Mouse (Mus musculus) MEL (cell line): ENCODE data around the gene Afm. TPM values are rescaled to one million over a fixed set of nuclear protein-coding genes. Genes with fewer than 3 reads are reported as not detected.

ENCODE experiments used
- DNase-seq: peaks from one replicate; pipeline ENCODE4 v3.0.0; 2011; ENCODE audit warnings: low read depth, low spot score
- H3K27ac ChIP-seq: 2 replicates; pipeline ENCODE4 v1.5.1; 2012; ENCODE audit warnings: low read depth, mild to moderate bottlenecking, control low read depth, low read length, moderate library complexity; ENCODE audit not compliant: control insufficient read depth
- H3K27me3 ChIP-seq, 2 experiments: fragments of 150-350 bp in 1 of 2; sonication (generic) in 1 of 2; 2 replicates each; pipeline ENCODE4 v1.6.1; 2012; ENCODE audit warnings: low read length in 2 of 2, mild to moderate bottlenecking in 2 of 2, improper control_type of control experiment in 1 of 2, moderate library complexity in 1 of 2; ENCODE audit not compliant: insufficient read depth in 2 of 2, control insufficient read depth in 1 of 2
- H3K36me3 ChIP-seq, 2 experiments: 2 replicates each; pipeline ENCODE4 v1.6.1; 2012 to 2014; ENCODE audit warnings: low read length in 2 of 2, improper control_type of control experiment in 1 of 2, inconsistent platforms in 1 of 2, mild to moderate bottlenecking in 1 of 2; ENCODE audit not compliant: insufficient read depth in 2 of 2, control insufficient read depth in 1 of 2
- H3K4me1 ChIP-seq, 2 experiments: fragments of 150-350 bp in 1 of 2; sonication (generic) in 1 of 2; 2 replicates each; pipeline ENCODE4 v1.6.1; 2012; ENCODE audit warnings: low read length in 2 of 2, improper control_type of control experiment in 1 of 2, mild to moderate bottlenecking in 1 of 2; ENCODE audit not compliant: insufficient read depth in 2 of 2, control insufficient read depth in 1 of 2
- H3K4me3 ChIP-seq, 2 experiments: fragments of 150-350 bp in 1 of 2; sonication (generic) in 1 of 2; 2 replicates each; pipeline ENCODE4 v1.5.1; 2012; ENCODE audit warnings: low read depth in 2 of 2, low read length in 2 of 2, mild to moderate bottlenecking in 2 of 2, moderate library complexity in 2 of 2, control low read depth in 1 of 2, improper control_type of control experiment in 1 of 2; ENCODE audit not compliant: control insufficient read depth in 1 of 2, insufficient read depth in 1 of 2
- H3K79me2 ChIP-seq: 2 replicates; pipeline ENCODE4 v1.6.1; 2012; ENCODE audit warnings: mild to moderate bottlenecking, low read length, moderate library complexity; ENCODE audit not compliant: control insufficient read depth, poor library complexity, insufficient read depth
- H3K9ac ChIP-seq: 2 replicates; pipeline ENCODE4 v1.6.1; 2012; ENCODE audit warnings: low read depth, mild to moderate bottlenecking, control low read depth, low read length, moderate library complexity; ENCODE audit not compliant: control insufficient read depth, poor library complexity, severe bottlenecking
- H3K9me3 ChIP-seq: fragments of 150-350 bp; sonication (generic); replicated peaks from 2 replicates; pipeline ENCODE4 v1.6.1; 2012; ENCODE audit warnings: mild to moderate bottlenecking, low read length, improper control_type of control experiment, moderate library complexity; ENCODE audit not compliant: insufficient read depth
- CHD1 ChIP-seq: IDR thresholded peaks from 2 replicates; pipeline ENCODE4 v1.6.1; 2012; ENCODE audit warnings: low read depth, mild to moderate bottlenecking, inconsistent platforms, low read length, improper control_type of control experiment
- E2F4 ChIP-seq: IDR thresholded peaks from 2 replicates; pipeline ENCODE4 v1.6.1; 2011; ENCODE audit warnings: low read depth, low read length, improper control_type of control experiment, borderline replicate concordance
- ELF1 ChIP-seq: IDR thresholded peaks from 2 replicates; pipeline ENCODE4 v1.6.1; 2014; ENCODE audit warnings: low read depth, mild to moderate bottlenecking, inconsistent platforms, low read length, improper control_type of control experiment, moderate library complexity
- EP300 ChIP-seq, 2 experiments: IDR thresholded peaks; 2 replicates each; pipeline ENCODE4 v1.6.1; 2011; ENCODE audit warnings: improper control_type of control experiment in 2 of 2, low read length in 2 of 2, low read depth in 1 of 2, mild to moderate bottlenecking in 1 of 2
- ETS1 ChIP-seq: IDR thresholded peaks from 2 replicates; pipeline ENCODE4 v1.6.1; 2012; ENCODE audit warnings: low read depth, mild to moderate bottlenecking, inconsistent platforms, low read length, improper control_type of control experiment, moderate library complexity
- HCFC1 ChIP-seq: IDR thresholded peaks from 2 replicates; pipeline ENCODE4 v1.6.1; 2012; ENCODE audit warnings: low read depth, mild to moderate bottlenecking, inconsistent platforms, low read length, improper control_type of control experiment, moderate library complexity
- JUND ChIP-seq: IDR thresholded peaks from 2 replicates; pipeline ENCODE4 v1.6.1; 2011; ENCODE audit warnings: low read depth, mild to moderate bottlenecking, improper control_type of control experiment, low read length
- KAT2A ChIP-seq: conservative IDR thresholded peaks from 2 replicates; pipeline ENCODE4 v1.6.1; 2012; ENCODE audit warnings: low read depth, low read length, improper control_type of control experiment, inconsistent platforms
- MAX ChIP-seq: IDR thresholded peaks from 2 replicates; pipeline ENCODE4 v1.6.1; 2011; ENCODE audit warnings: low read length, improper control_type of control experiment
- MXI1 ChIP-seq: IDR thresholded peaks from 2 replicates; pipeline ENCODE4 v1.6.1; 2011; ENCODE audit warnings: mild to moderate bottlenecking, low read depth, low read length, improper control_type of control experiment
- MYB ChIP-seq: IDR thresholded peaks from 2 replicates; pipeline ENCODE4 v1.6.1; 2011; ENCODE audit warnings: mild to moderate bottlenecking, low read depth, low read length, improper control_type of control experiment
- MYC ChIP-seq: IDR thresholded peaks from 2 replicates; pipeline ENCODE4 v1.6.1; 2011; ENCODE audit warnings: low read depth, mild to moderate bottlenecking, low read length, improper control_type of control experiment, moderate library complexity
- NELFE ChIP-seq: IDR thresholded peaks from 2 replicates; pipeline ENCODE4 v1.6.1; 2011; ENCODE audit warnings: low read depth, low read length, improper control_type of control experiment
- POLR2A ChIP-seq, 2 experiments: IDR thresholded peaks; 2 replicates each; pipeline ENCODE4 v1.6.1; 2011 to 2012; ENCODE audit warnings: low read length in 2 of 2, mild to moderate bottlenecking in 2 of 2, control low read depth in 1 of 2, improper control_type of control experiment in 1 of 2, low read depth in 1 of 2, moderate library complexity in 1 of 2; ENCODE audit not compliant: control insufficient read depth in 1 of 2, insufficient read depth in 1 of 2, poor library complexity in 1 of 2
- POLR2AphosphoS2 ChIP-seq: IDR thresholded peaks from 2 replicates; pipeline ENCODE4 v1.6.1; 2011; ENCODE audit warnings: low read length, improper control_type of control experiment
- POLR2AphosphoS5 ChIP-seq: IDR thresholded peaks from 2 replicates; pipeline ENCODE4 v1.6.1; 2012; ENCODE audit warnings: low read depth, borderline replicate concordance, mild to moderate bottlenecking, inconsistent platforms, low read length, moderate library complexity, mixed read lengths
- RCOR1 ChIP-seq: IDR thresholded peaks from 2 replicates; pipeline ENCODE4 v1.6.1; 2012; ENCODE audit warnings: low read depth, mild to moderate bottlenecking, inconsistent platforms, low read length, improper control_type of control experiment
- SIN3A ChIP-seq: IDR thresholded peaks from 2 replicates; pipeline ENCODE4 v1.6.1; 2012; ENCODE audit warnings: low read length, improper control_type of control experiment, inconsistent platforms
- TBP ChIP-seq: IDR thresholded peaks from 2 replicates; pipeline ENCODE4 v1.8.0; 2011; ENCODE audit warnings: low read depth, low read length, improper control_type of control experiment
- ZKSCAN1 ChIP-seq: IDR thresholded peaks from 2 replicates; pipeline ENCODE4 v1.6.1; 2012; ENCODE audit warnings: low read depth, mild to moderate bottlenecking, inconsistent platforms, low read length, improper control_type of control experiment, moderate library complexity
- ZMIZ1 ChIP-seq: IDR thresholded peaks from 2 replicates; pipeline ENCODE4 v1.6.1; 2012; ENCODE audit warnings: low read depth, mild to moderate bottlenecking, inconsistent platforms, low read length, improper control_type of control experiment, moderate library complexity
- ZNF384 ChIP-seq: IDR thresholded peaks from 2 replicates; pipeline ENCODE4 v1.6.1; 2012; ENCODE audit warnings: low read depth, mild to moderate bottlenecking, inconsistent platforms, low read length, improper control_type of control experiment
- polyA plus RNA-seq, 2 experiments: library from polyadenylated mRNA; stranded (reverse) in 1 of 2; unstranded in 1 of 2; fragments of >175 nt in 1 of 2; fragments of >200 nt in 1 of 2; gene quantifications; 2 replicates each; pipeline versions ENCODE4 v1.2.1 to v1.2.4; 2012; ENCODE audit warnings: low replicate concordance in 2 of 2, low read depth in 1 of 2; ENCODE audit not compliant: insufficient read length in 2 of 2, insufficient read depth in 1 of 2, missing spikeins in 1 of 2
- total RNA-seq: library from RNA; depleted of rRNA; stranded (reverse); fragments of 300-350 nt; gene quantifications from 2 replicates; pipeline ENCODE4 v1.2.3, GENCODE M21; 2012

The Afm gene
- total and polyA plus RNA-seq, 3 experiments, result not detected

- DNase-seq, result peak; percentile 92
- H3K9ac ChIP-seq, result peak overlapping the region; percentile 56
- TF ChIP-seq JUND (no peak), ELF1 (no peak), TBP (peak; percentile 88), EP300 (IDR thresholded peaks at IDR 0.05; ENCODE audit: low read depth in 1 of 2, low read length in 2 of 2) (0 out of 4 replicates have a peak, but pooled peaks of 1 of the 2 experiments have one; percentile 2), ZKSCAN1 (0 out of 2 replicates have a peak, but pooled peaks have one; percentile 11), ETS1 (0 out of 2 replicates have a peak, but pooled peaks have one; percentile 11), MYC (peak; percentile 8; the same call in 1 of the 2 replicates), NELFE (peak; percentile 71), E2F4 (no peak), ZMIZ1 (peak; percentile 80), SIN3A (peak; percentile 79), POLR2AphosphoS5 (no peak), RCOR1 (no peak), POLR2AphosphoS2 (peak; percentile 61; the same call in 1 of the 2 replicates), MYB (no peak), ZNF384 (no peak), HCFC1 (0 out of 2 replicates have a peak, but pooled peaks have one; percentile 29), CHD1 (no peak), POLR2A (IDR thresholded peaks at IDR 0.05; ENCODE audit: control insufficient read depth in 1 of 2, insufficient read depth in 1 of 2, low read depth in 1 of 2, low read length in 2 of 2, poor library complexity in 1 of 2) (peak in 1 of 2 experiments; percentile 78; a peak in 2 of 4 replicates), MAX (0 out of 2 replicates have a peak, but pooled peaks have one; percentile 18), MXI1 (peak; percentile 33; the same call in 1 of the 2 replicates), KAT2A (no peak)
- TF ChIP-seq, all 39 proteins: peak for 13
Measured at GRCm38 (mm10) chr5:90586511-90586910, 67.8 kb downstream of the Afm start.

More at GRCm38 (mm10) chr5:90586511-90586910, 67.8 kb downstream of the Afm start:
- H3K27me3 ChIP-seq, result no peaks in the 10 kb centered on the region
- peaks cover 0 to 13% of the 10 kb centered on the region in 2 experiments; a peak in 1 of 4 replicates for H3K4me1 ChIP-seq
- H3K36me3 ChIP-seq, result no peaks in the 10 kb centered on the region; a peak in 1 of 4 replicates
- peak overlapping the region; percentile 49; the same call in 1 of the 2 replicates for H3K27ac ChIP-seq
- no peaks in the 10 kb centered on the region for H3K9me3 ChIP-seq
- H3K4me3 ChIP-seq, result peak overlapping the region; percentile 7 to 90; a peak in 3 of 4 replicates
- H3K79me2 ChIP-seq, result peaks cover 6% of the 10 kb centered on the region; the same call in 1 of the 2 replicates
